Mouse (Mus musculus) liver, postnatal 0 days (tissue): ENCODE measurements around the gene Lyrm7.

Source experiments
- CTCF ChIP-seq: sonication (generic); IDR thresholded peaks from 2 replicates; pipeline ENCODE4 v1.5.1; 2016; ENCODE audit warnings: antibody characterized with exemption, low read depth
- EP300 ChIP-seq: IDR thresholded peaks from 2 replicates; pipeline ENCODE4 v1.6.1; 2016; ENCODE audit warnings: antibody characterized with exemption, low read depth, mild to moderate bottlenecking

DNA sequence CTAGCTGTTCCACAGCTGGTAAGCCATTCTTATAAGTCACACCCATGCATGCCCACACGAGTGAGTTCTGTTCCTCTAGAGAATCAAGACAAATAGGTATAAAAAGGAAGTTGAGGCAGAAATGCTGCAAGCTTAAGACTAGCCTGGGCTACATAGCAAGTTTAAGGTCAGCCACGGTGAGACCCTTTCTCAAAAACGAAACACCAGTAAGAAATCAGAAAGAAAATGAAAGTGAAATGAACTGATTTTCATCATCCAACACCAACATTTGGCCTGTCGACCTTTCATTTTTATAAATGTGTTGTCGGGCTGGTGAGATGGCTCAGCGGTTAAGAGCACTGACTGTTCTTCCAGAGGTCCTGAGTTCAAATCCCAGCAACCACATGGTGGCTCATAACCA is 18.2 kb upstream of the Lyrm7 start:
- TF ChIP-seq CTCF (no peak), EP300 (no peak)
